Mouse (Mus musculus) MEL (cell line): ENCODE measurements around the gene Ifit3. TPM values are rescaled to one million over a fixed set of nuclear protein-coding genes. Genes with fewer than 3 reads are reported as not detected.
A peak's percentile ranks its signal among the peaks of the same experiment; 100 is the strongest.

Experiments used
- DNase-seq: peaks from one replicate; pipeline ENCODE4 v3.0.0; 2011; ENCODE audit warnings: low read depth, low spot score
- H3K27ac ChIP-seq: 2 replicates; pipeline ENCODE4 v1.5.1; 2012; ENCODE audit warnings: low read depth, mild to moderate bottlenecking, control low read depth, low read length, moderate library complexity; ENCODE audit not compliant: control insufficient read depth
- H3K27me3 ChIP-seq, 2 experiments: fragments of 150-350 bp in 1 of 2; sonication (generic) in 1 of 2; 2 replicates each; pipeline ENCODE4 v1.6.1; 2012; ENCODE audit warnings: low read length in 2 of 2, mild to moderate bottlenecking in 2 of 2, improper control_type of control experiment in 1 of 2, moderate library complexity in 1 of 2; ENCODE audit not compliant: insufficient read depth in 2 of 2, control insufficient read depth in 1 of 2
- H3K36me3 ChIP-seq, 2 experiments: 2 replicates each; pipeline ENCODE4 v1.6.1; 2012 to 2014; ENCODE audit warnings: low read length in 2 of 2, improper control_type of control experiment in 1 of 2, inconsistent platforms in 1 of 2, mild to moderate bottlenecking in 1 of 2; ENCODE audit not compliant: insufficient read depth in 2 of 2, control insufficient read depth in 1 of 2
- H3K4me1 ChIP-seq, 2 experiments: fragments of 150-350 bp in 1 of 2; sonication (generic) in 1 of 2; 2 replicates each; pipeline ENCODE4 v1.6.1; 2012; ENCODE audit warnings: low read length in 2 of 2, improper control_type of control experiment in 1 of 2, mild to moderate bottlenecking in 1 of 2; ENCODE audit not compliant: insufficient read depth in 2 of 2, control insufficient read depth in 1 of 2
- H3K4me3 ChIP-seq, 2 experiments: fragments of 150-350 bp in 1 of 2; sonication (generic) in 1 of 2; 2 replicates each; pipeline ENCODE4 v1.5.1; 2012; ENCODE audit warnings: low read depth in 2 of 2, low read length in 2 of 2, mild to moderate bottlenecking in 2 of 2, moderate library complexity in 2 of 2, control low read depth in 1 of 2, improper control_type of control experiment in 1 of 2; ENCODE audit not compliant: control insufficient read depth in 1 of 2, insufficient read depth in 1 of 2
- H3K79me2 ChIP-seq: 2 replicates; pipeline ENCODE4 v1.6.1; 2012; ENCODE audit warnings: mild to moderate bottlenecking, low read length, moderate library complexity; ENCODE audit not compliant: control insufficient read depth, poor library complexity, insufficient read depth
- H3K9ac ChIP-seq: 2 replicates; pipeline ENCODE4 v1.6.1; 2012; ENCODE audit warnings: low read depth, mild to moderate bottlenecking, control low read depth, low read length, moderate library complexity; ENCODE audit not compliant: control insufficient read depth, poor library complexity, severe bottlenecking
- H3K9me3 ChIP-seq: fragments of 150-350 bp; sonication (generic); replicated peaks from 2 replicates; pipeline ENCODE4 v1.6.1; 2012; ENCODE audit warnings: mild to moderate bottlenecking, low read length, improper control_type of control experiment, moderate library complexity; ENCODE audit not compliant: insufficient read depth
- CHD2 ChIP-seq: IDR thresholded peaks from 2 replicates; pipeline ENCODE4 v1.6.1; 2011; ENCODE audit warnings: low read length, improper control_type of control experiment
- E2F4 ChIP-seq: IDR thresholded peaks from 2 replicates; pipeline ENCODE4 v1.6.1; 2011; ENCODE audit warnings: low read depth, low read length, improper control_type of control experiment, borderline replicate concordance
- ELF1 ChIP-seq: IDR thresholded peaks from 2 replicates; pipeline ENCODE4 v1.6.1; 2014; ENCODE audit warnings: low read depth, mild to moderate bottlenecking, inconsistent platforms, low read length, improper control_type of control experiment, moderate library complexity
- JUND ChIP-seq: IDR thresholded peaks from 2 replicates; pipeline ENCODE4 v1.6.1; 2011; ENCODE audit warnings: low read depth, mild to moderate bottlenecking, improper control_type of control experiment, low read length
- KAT2A ChIP-seq: conservative IDR thresholded peaks from 2 replicates; pipeline ENCODE4 v1.6.1; 2012; ENCODE audit warnings: low read depth, low read length, improper control_type of control experiment, inconsistent platforms
- MAX ChIP-seq: IDR thresholded peaks from 2 replicates; pipeline ENCODE4 v1.6.1; 2011; ENCODE audit warnings: low read length, improper control_type of control experiment
- MEF2A ChIP-seq: IDR thresholded peaks from 2 replicates; pipeline ENCODE4 v1.6.1; 2014; ENCODE audit warnings: low read depth, mild to moderate bottlenecking, inconsistent platforms, low read length, improper control_type of control experiment; ENCODE audit not compliant: poor library complexity, insufficient replicate concordance, severe bottlenecking; ENCODE audit errors: extremely low read depth
- MXI1 ChIP-seq: IDR thresholded peaks from 2 replicates; pipeline ENCODE4 v1.6.1; 2011; ENCODE audit warnings: mild to moderate bottlenecking, low read depth, low read length, improper control_type of control experiment
- MYB ChIP-seq: IDR thresholded peaks from 2 replicates; pipeline ENCODE4 v1.6.1; 2011; ENCODE audit warnings: mild to moderate bottlenecking, low read depth, low read length, improper control_type of control experiment
- MYC ChIP-seq: IDR thresholded peaks from 2 replicates; pipeline ENCODE4 v1.6.1; 2011; ENCODE audit warnings: low read depth, mild to moderate bottlenecking, low read length, improper control_type of control experiment, moderate library complexity
- NELFE ChIP-seq: IDR thresholded peaks from 2 replicates; pipeline ENCODE4 v1.6.1; 2011; ENCODE audit warnings: low read depth, low read length, improper control_type of control experiment
- POLR2A ChIP-seq, 2 experiments: IDR thresholded peaks; 2 replicates each; pipeline ENCODE4 v1.6.1; 2011 to 2012; ENCODE audit warnings: low read length in 2 of 2, mild to moderate bottlenecking in 2 of 2, control low read depth in 1 of 2, improper control_type of control experiment in 1 of 2, low read depth in 1 of 2, moderate library complexity in 1 of 2; ENCODE audit not compliant: control insufficient read depth in 1 of 2, insufficient read depth in 1 of 2, poor library complexity in 1 of 2
- RAD21 ChIP-seq: IDR thresholded peaks from 2 replicates; pipeline ENCODE4 v1.6.1; 2011; ENCODE audit warnings: mild to moderate bottlenecking, low read depth, low read length, improper control_type of control experiment
- RCOR1 ChIP-seq: IDR thresholded peaks from 2 replicates; pipeline ENCODE4 v1.6.1; 2012; ENCODE audit warnings: low read depth, mild to moderate bottlenecking, inconsistent platforms, low read length, improper control_type of control experiment
- SIN3A ChIP-seq: IDR thresholded peaks from 2 replicates; pipeline ENCODE4 v1.6.1; 2012; ENCODE audit warnings: low read length, improper control_type of control experiment, inconsistent platforms
- TAL1 ChIP-seq: IDR thresholded peaks from 2 replicates; pipeline ENCODE4 v1.6.1; 2012; ENCODE audit warnings: mild to moderate bottlenecking, inconsistent platforms, low read length, moderate library complexity, mixed read lengths
- TBP ChIP-seq: IDR thresholded peaks from 2 replicates; pipeline ENCODE4 v1.8.0; 2011; ENCODE audit warnings: low read depth, low read length, improper control_type of control experiment
- USF1 ChIP-seq: IDR thresholded peaks from 2 replicates; pipeline ENCODE4 v1.6.1; 2014; ENCODE audit warnings: low read depth, mild to moderate bottlenecking, inconsistent platforms, low read length, improper control_type of control experiment, moderate library complexity
- ZKSCAN1 ChIP-seq: IDR thresholded peaks from 2 replicates; pipeline ENCODE4 v1.6.1; 2012; ENCODE audit warnings: low read depth, mild to moderate bottlenecking, inconsistent platforms, low read length, improper control_type of control experiment, moderate library complexity
- ZMIZ1 ChIP-seq: IDR thresholded peaks from 2 replicates; pipeline ENCODE4 v1.6.1; 2012; ENCODE audit warnings: low read depth, mild to moderate bottlenecking, inconsistent platforms, low read length, improper control_type of control experiment, moderate library complexity
- ZNF384 ChIP-seq: IDR thresholded peaks from 2 replicates; pipeline ENCODE4 v1.6.1; 2012; ENCODE audit warnings: low read depth, mild to moderate bottlenecking, inconsistent platforms, low read length, improper control_type of control experiment
- polyA plus RNA-seq, 2 experiments: library from polyadenylated mRNA; stranded (reverse) in 1 of 2; unstranded in 1 of 2; fragments of >175 nt in 1 of 2; fragments of >200 nt in 1 of 2; gene quantifications; 2 replicates each; pipeline versions ENCODE4 v1.2.1 to v1.2.4; 2012; ENCODE audit warnings: low replicate concordance in 2 of 2, low read depth in 1 of 2; ENCODE audit not compliant: insufficient read length in 2 of 2, insufficient read depth in 1 of 2, missing spikeins in 1 of 2
- total RNA-seq: library from RNA; depleted of rRNA; stranded (reverse); fragments of 300-350 nt; gene quantifications from 2 replicates; pipeline ENCODE4 v1.2.3, GENCODE M21; 2012

Gene Ifit3
- total and polyA plus RNA-seq, 3 experiments, result 0.10 TPM; not detected in 2

DNA sequence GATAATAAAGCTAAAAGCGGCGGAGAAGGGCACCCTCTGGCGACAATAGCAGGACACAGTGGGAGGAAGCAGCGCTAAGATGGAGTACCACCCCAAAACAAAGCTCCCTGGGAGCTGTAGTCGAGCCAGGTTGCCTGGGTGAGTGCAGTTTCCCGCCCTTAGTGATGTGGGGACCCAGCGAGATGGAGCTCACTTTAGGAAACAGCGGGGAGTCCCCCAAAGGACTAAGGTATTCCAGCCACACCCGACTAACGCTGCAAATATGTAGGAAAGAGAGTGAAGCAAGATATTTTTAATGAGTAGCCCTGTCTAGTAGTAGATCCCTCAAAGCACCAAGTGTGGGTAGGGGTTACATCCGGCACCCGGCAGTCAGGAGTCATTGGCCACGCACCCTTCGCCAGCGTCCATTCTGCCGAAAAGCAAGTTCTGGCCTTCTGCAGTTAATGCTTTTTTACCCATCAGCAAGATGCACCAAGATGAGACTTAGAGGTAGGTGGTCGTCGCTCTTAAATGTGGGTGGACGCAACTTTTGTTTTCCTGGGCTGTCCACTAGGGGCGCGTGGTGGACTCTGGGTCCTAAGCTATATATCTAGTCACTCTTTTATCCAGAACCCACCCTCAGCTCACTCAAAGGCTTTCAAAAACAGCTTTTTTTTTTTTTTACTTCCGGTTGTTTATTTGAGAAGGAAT lies 32.7 kb upstream of the Ifit3 start, which contains the start of gene Ifit2 (continued):
- TF ChIP-seq TBP (no peak), SIN3A (peak; percentile 58), TAL1 (no peak), KAT2A (no peak; the same call in 1 of the 2 replicates), MYB (peak; percentile 14; the same call in 1 of the 2 replicates), ZMIZ1 (no peak), MAX (0 out of 2 replicates have a peak, but pooled peaks have one; percentile 49), ELF1 (peak; percentile 69), MXI1 (no peak), JUND (no peak), USF1 (no peak), ZKSCAN1 (no peak), RCOR1 (peak; percentile 58), POLR2A (IDR thresholded peaks at IDR 0.05; ENCODE audit: control insufficient read depth in 1 of 2, insufficient read depth in 1 of 2, low read depth in 1 of 2, low read length in 2 of 2, poor library complexity in 1 of 2) (0 out of 4 replicates have a peak, but pooled peaks of 1 of the 2 experiments have one; percentile 37), E2F4 (peak; percentile 93), CHD2 (no peak), MEF2A (no peak), MYC (no peak), RAD21 (peak; percentile 55)

DNA sequence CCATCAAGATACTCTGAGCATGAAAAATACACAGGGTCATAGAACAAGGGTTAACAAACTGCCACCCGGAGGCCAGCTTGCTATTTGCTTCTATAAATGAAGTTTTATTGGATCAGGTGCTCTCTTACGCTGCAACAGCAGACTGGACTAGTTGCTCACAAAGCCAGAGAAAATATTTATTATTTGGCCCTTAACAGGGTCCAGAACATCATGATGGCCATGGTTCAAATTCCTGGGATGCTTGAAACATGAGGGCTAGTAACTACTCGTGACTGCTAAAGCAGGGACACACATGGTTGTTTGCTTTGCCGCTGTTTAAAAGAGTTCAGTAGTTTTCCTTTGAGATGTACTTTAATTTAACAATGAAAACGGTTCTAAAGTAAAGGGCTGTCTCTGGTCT lies 31.4 kb upstream of the Ifit3 start:
- DNase-seq, result no peak
- no peaks in the 10 kb centered on the region for H3K79me2 ChIP-seq
- TF ChIP-seq ZNF384 (no peak), NELFE (no peak)
- H3K27ac ChIP-seq, result no peak overlapping the region
- H3K9me3 ChIP-seq, result no peaks in the 10 kb centered on the region
- no peak overlapping the region for H3K4me3 ChIP-seq
- H3K9ac ChIP-seq, result no peak overlapping the region
- peaks cover 0 to 3% of the 10 kb centered on the region in 2 experiments; a peak in 2 of 4 replicates for H3K36me3 ChIP-seq
- H3K4me1 ChIP-seq, result peaks cover 0 to 2% of the 10 kb centered on the region in 2 experiments; a peak in 2 of 4 replicates
- peaks cover 0 to 2% of the 10 kb centered on the region in 2 experiments; a peak in 1 of 4 replicates for H3K27me3 ChIP-seq
